Mouse (Mus musculus) brown adipose tissue, adult 24 weeks (tissue): ENCODE data around the gene Ino80e. TPM values are rescaled to one million over a fixed set of nuclear protein-coding genes. Genes with fewer than 3 reads are reported as not detected.
A peak's percentile ranks its signal among the peaks of the same experiment; 100 is the strongest.
"Not testable (repeated sequence)": the region's sequence is repeated elsewhere in the genome, so short reads cannot be mapped to it uniquely, and the experiment has no call there.

Experiments
- H3K27ac ChIP-seq: fragments of 200-500 bp; replicated peaks from 2 replicates; pipeline ENCODE4 v1.5.1; 2012; ENCODE audit warnings: low read depth, mild to moderate bottlenecking, low read length
- H3K4me1 ChIP-seq: fragments of 200-500 bp; 2 replicates; pipeline ENCODE4 v1.6.1; 2012; ENCODE audit warnings: low read length, mixed read lengths; ENCODE audit not compliant: control insufficient read depth, insufficient read depth, insufficient read length
- H3K4me3 ChIP-seq: fragments of 200-500 bp; 2 replicates; pipeline ENCODE4 v1.5.1; 2012; ENCODE audit warnings: low read depth, mild to moderate bottlenecking, low read length, moderate library complexity; ENCODE audit not compliant: insufficient read depth
- polyA plus RNA-seq: library from polyadenylated mRNA; stranded (reverse); fragments of >200 nt; gene quantifications from 2 replicates; pipeline ENCODE4 v1.2.4, GENCODE M21; 2012; ENCODE audit not compliant: missing spikeins, insufficient read depth, insufficient read length

Gene Ino80e
- polyA plus RNA-seq: 16.4 and 27.1 TPM in 2 replicates

GRCm38 (mm10) chr7:126862147-126862784, at the start of gene Ino80e:
Gene Ino80e, minus strand, starts transcription at chr7:126862377.
- Histone ChIP-seq H3K4me1 (peaks cover 4% of the 10 kb centered on the region; the same call in 1 of the 2 replicates), H3K27ac (peak within 1 kb of the TSS; percentile 75), H3K4me3 (peak within 1 kb of the TSS; percentile 96)

DNA sequence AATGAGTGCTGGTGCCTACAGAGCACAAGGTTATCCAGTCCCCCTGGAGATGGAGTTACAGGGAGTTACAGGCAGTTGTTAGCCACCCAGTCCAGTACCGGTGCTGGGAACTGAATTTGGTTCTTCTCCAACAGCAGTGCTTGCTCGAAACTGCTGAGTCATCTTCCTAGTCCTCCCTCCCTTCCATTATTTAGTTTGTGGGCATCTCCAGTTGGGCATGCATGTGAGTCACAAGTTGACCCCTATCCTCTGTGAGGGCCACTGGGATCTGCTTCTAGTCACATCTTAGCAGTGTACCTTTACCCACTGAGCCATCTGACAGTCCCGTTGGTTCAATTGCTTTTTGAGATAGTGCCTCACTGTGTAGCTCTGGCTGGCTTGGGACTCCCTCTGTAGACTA, 43.4 kb upstream of the Ino80e start:
- Histone ChIP-seq H3K4me3 (no peak overlapping the region), H3K4me1 (no peaks in the 10 kb centered on the region), H3K27ac (no peak overlapping the region)

DNA sequence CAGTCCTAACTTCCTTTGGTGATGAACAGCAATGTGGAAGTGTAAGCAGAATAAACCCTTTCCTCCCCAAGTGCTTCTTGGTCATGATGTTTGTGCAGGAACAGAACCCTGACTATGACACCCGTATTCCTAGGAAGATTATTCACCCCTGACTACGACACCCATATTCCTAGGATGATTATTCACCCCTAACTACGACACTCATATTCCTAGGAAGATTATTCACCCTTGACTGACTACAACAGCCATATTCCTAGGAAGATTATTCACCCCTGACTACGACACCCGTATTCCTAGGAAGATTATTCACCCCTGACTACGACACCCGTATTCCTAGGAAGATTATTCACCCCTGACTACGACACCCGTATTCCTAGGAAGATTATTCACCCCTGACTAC, 37.6 kb upstream of the Ino80e start:
- not testable (repeated sequence) for H3K4me3 ChIP-seq, H3K27ac ChIP-seq
- peaks cover 10% of the 10 kb centered on the region for H3K4me1 ChIP-seq

DNA sequence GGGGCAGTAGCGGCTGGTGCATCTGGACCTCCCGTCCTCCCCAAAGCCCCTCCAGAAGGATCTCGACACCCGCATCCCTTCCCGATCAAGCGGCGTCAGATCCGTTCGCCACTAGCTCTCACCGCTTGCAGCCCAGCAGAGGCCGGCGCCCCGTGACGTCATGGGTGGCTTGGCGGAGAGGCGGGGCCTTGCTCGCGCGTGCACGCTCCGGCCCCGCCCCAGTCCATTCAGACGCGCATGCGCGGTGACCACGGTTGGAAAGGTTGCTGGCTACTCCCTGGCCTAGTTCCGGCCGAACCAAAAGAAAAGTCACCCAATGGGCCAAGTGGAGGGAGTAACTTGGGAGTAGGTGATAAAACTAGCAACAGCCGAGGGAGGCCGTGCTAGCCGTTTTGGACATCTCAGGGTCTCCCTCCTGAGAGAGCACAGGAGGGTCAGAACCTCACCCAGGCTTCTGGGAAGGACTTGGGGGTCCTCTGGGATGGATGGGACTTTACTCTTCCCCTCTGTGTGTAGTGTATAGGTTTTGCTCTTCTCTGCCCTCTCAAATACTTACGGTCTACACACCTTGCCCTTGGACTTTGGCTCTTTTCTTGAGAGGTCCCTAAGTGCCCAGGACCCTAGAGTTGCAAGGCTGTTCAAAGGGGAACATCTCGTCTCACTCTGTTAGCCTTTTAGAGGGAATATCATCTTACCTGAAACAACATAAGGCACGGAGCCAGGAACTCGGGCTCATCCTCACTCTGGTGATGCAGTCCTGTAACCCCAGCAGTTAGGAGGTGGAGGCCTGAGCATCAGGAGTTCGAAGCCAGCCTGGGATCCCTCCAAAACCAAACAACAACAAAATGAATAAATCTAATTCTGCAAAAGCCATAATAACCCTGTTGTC, 36.2 kb upstream of the Ino80e start:
- Histone ChIP-seq H3K27ac (peak overlapping the region; percentile 88), H3K4me3 (peak overlapping the region; percentile 75), H3K4me1 (peaks cover 10% of the 10 kb centered on the region)

DNA sequence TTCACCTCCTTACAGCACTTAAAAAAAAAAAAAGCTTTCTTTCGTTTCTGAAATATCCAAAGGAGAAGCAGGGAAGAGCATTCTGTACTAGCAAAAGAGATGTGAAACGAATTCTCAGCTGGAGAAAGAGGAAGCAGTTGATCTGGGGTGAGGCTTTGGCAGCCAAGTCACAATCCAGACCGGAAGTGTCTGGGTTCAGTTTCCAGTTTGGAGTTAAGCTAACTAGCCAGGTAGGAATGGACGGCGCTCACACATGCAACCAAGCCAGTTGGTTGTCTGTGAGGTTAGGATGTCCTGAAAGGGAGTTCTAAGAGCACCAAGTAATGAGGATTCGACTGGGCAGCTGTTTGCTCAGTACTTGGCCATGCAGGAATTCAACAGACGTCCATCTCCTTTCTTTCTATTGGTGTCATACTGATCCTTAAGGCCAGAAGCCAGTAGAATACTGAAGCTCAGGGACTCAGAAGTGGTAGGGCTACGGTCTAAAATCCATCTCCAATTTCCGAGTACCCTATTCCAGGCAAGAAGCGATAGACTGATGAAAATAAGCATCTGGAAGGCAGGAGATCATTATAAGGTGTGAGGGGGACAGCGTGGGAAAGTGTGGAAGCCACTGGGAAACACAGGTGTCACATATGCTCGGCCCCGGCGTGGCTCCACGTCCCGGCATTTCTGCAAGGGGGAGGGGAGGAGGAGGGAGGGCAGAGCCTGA, 35.4 kb upstream of the Ino80e start:
- Histone ChIP-seq H3K4me3 (peak overlapping the region; percentile 75), H3K27ac (peak overlapping the region; percentile 88), H3K4me1 (peaks cover 10% of the 10 kb centered on the region)

DNA sequence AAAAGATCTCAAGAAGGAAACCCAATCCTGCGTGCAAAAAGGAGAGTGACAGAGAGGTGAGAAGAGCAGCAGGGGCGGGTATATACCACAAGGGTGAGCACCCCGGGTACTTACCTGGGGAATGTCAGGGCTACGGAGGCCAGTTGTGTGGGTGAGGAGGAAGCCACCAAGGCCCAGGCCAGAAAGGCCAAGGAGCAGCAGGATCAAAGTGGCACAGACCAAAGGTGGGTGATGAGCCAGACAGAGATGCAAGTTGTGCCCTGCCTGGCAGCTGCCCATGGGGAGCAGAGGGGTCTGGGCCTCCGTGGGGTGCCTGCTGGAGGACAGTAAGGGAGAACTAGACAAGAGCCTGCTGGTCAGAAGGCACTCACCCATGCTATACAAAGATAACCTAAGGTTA, 34.7 kb upstream of the Ino80e start:
- Histone ChIP-seq H3K4me3 (peak overlapping the region; percentile 75), H3K4me1 (peaks cover 10% of the 10 kb centered on the region), H3K27ac (peak overlapping the region; percentile 88)

GRCm38 (mm10) chr7:126888852-126889251, 26.7 kb upstream of the Ino80e start:
- 0 out of 2 replicates have a peak, but pooled peaks cover 2% of the 10 kb centered on the region for H3K4me1 ChIP-seq
- peak overlapping the region; percentile 40; the same call in 1 of the 2 replicates for H3K4me3 ChIP-seq
- H3K27ac ChIP-seq: peak overlapping the region; percentile 74

GRCm38 (mm10) chr7:126887281-126887680, 25.1 kb upstream of the Ino80e start:
- Histone ChIP-seq H3K4me1 (peaks cover 4% of the 10 kb centered on the region; the same call in 1 of the 2 replicates), H3K4me3 (no peak overlapping the region), H3K27ac (no peak overlapping the region)

GRCm38 (mm10) chr7:126884286-126885164, 22.3 kb upstream of the Ino80e start, which contains the start of gene Taok2:
Gene Taok2, minus strand, starts transcription at chr7:126884703.
- Histone ChIP-seq H3K27ac (peak within 1 kb of the TSS; percentile 94), H3K4me1 (peaks cover 7% of the 10 kb centered on the region; the same call in 1 of the 2 replicates), H3K4me3 (peak within 1 kb of the TSS; percentile 76)

DNA sequence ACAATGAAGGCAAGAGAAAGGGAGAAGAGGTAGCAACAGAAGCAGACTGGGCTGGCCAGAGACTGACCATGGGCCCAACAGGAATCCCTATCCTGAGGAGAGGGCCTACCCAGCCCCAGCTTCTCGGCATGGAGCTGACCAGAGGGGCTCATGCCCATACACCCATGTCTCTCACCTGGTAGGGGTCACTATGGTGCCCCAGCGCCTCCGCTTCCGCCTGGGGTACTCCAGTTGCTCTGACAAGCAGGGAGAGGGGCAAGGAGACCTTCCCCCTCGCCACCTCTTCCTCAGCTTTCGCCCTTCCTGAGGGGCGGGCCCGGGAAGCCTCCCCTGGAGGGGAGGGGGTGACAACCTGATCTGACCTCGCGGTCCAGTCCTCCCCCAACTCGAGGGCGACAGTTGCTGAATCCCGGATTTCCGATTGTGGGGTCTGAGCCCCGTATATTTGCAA, 21.6 kb upstream of the Ino80e start:
- Histone ChIP-seq H3K4me1 (peaks cover 6% of the 10 kb centered on the region; the same call in 1 of the 2 replicates), H3K27ac (peak overlapping the region; percentile 94), H3K4me3 (peak overlapping the region; percentile 76)

GRCm38 (mm10) chr7:126881040-126881439, 18.9 kb upstream of the Ino80e start:
- Histone ChIP-seq H3K4me1 (peaks cover 5% of the 10 kb centered on the region; the same call in 1 of the 2 replicates), H3K27ac (peak overlapping the region; percentile 94)

DNA sequence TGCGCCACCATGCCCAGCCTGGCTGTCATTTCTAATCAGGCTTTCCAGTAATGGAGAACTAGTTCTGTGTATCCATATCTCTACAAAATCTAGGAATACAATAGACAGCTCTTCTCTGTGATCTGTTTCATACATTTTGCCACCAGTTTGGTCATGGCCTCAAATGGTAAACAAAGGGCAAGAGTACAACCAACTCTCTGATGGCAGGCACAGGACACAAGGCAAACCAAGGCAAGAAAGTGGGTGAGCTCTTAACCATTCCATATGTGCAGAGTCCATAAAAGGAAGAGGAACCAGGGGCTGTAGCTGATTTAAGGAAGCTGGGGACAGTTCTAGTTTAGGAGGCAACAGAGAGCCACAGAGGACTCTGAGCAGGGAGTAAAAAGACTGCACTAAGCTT, 15.1 kb upstream of the Ino80e start:
- peaks cover 3% of the 10 kb centered on the region; the same call in 1 of the 2 replicates for H3K4me1 ChIP-seq
- no peak overlapping the region for H3K27ac ChIP-seq
- H3K4me3 ChIP-seq: no peak overlapping the region

More at GRCm38 (mm10) chr7:126881040-126881439, 18.9 kb upstream of the Ino80e start:
- H3K4me3 ChIP-seq: peak overlapping the region; percentile 76

DNA sequence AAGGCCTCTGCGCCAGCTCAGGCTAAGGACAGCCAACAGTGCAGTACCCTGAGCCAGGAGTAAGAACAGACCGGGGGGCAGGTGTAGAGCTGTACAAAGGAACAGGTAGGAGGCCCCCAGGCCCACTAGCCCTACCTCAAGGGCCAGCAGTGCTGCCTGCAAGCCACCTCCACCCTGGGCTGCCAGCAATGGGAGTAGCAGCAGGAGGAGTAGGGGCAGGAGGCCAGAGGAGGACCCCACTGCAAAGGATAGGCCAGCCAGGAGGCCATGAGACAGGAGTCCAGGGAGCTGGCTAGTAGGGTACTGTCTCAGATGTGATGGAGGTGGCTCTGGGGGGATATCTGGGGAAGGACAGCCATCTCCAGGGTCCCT, 8.3 kb upstream of the Ino80e start:
- no peak overlapping the region for H3K4me3 ChIP-seq
- no peak overlapping the region for H3K27ac ChIP-seq
- no peaks in the 10 kb centered on the region for H3K4me1 ChIP-seq
